Mouse (Mus musculus): ENCODE measurements around the gene Olfm2. TPM values are rescaled to one million over a fixed set of nuclear protein-coding genes. Genes with fewer than 3 reads are reported as not detected.

The Olfm2 gene
- polyA plus RNA-seq, 1 experiment from 2014 or later = 2.3 TPM

DNA sequence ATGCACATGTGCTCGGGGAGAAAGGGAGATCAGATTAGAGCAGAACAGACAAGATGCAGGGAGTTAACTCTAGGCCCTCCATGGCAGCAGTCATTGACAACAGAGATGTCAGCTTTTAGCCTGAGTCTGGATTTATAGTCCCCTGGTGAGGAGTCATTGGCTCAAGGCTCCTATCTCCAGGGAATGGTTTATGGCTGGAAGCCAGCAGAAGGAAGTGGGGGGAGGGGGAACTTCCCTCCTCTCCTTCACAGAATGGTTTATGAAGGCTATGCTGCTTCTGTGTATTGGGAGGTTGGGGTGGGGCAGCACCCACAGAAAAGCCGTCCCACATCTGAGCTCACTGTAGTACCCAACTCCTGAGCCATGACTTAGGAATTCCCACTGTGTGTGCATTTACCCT is 24.6 kb downstream of the Olfm2 start:
- no peaks in the 10 kb centered on the region for H3K36me3 ChIP-seq (ENCODE audit: control insufficient read depth, insufficient read depth, low read length)
- DNase-seq (ENCODE audit: low spot score) (no peak), ATAC-seq (ENCODE audit: low FRiP score, low TSS enrichment) (no peak)
- H3K27ac ChIP-seq (replicated peaks) = no peak overlapping the region
- no peak overlapping the region for H3K4me3 ChIP-seq (ENCODE audit: low read depth, low read length)
- TF ChIP-seq CTCF (IDR thresholded peaks at IDR 0.05; ENCODE audit: low read depth) (no peak), EP300 (optimal IDR thresholded peaks at IDR 0.05) (no peak)
- H3K9me3 ChIP-seq (ENCODE audit: control insufficient read depth, low read length) = no peaks in the 10 kb centered on the region
- H3K4me2 ChIP-seq (replicated peaks; ENCODE audit: low read depth) = no peak overlapping the region
- no peaks in the 10 kb centered on the region; the same call in 1 of the 2 replicates for H3K27me3 ChIP-seq (ENCODE audit: control insufficient read depth, insufficient read depth, low read length)
- WGBS = 15% methylated on average over 2 of the region's 2 CpGs
- 0 out of 2 replicates have a peak, but pooled peaks cover 4% of the 10 kb centered on the region for H3K4me1 ChIP-seq (replicated peaks; ENCODE audit: control insufficient read depth, insufficient read depth)
- H3K9ac ChIP-seq (ENCODE audit: low read length) = no peak overlapping the region

GRCm38 (mm10) chr9:20715332-20715731 is 30.8 kb downstream of the Olfm2 start:
- DNase-seq (ENCODE audit: low spot score) (no peak), ATAC-seq (ENCODE audit: low FRiP score, low TSS enrichment) (no peak)
- Histone ChIP-seq H3K36me3 (ENCODE audit: control insufficient read depth, insufficient read depth, low read length) (no peaks in the 10 kb centered on the region), H3K9ac (ENCODE audit: low read length) (no peak overlapping the region), H3K4me2 (replicated peaks; ENCODE audit: low read depth) (no peak overlapping the region), H3K9me3 (ENCODE audit: control insufficient read depth, low read length) (no peaks in the 10 kb centered on the region), H3K27me3 (ENCODE audit: control insufficient read depth, insufficient read depth, low read length) (no peaks in the 10 kb centered on the region), H3K4me3 (ENCODE audit: low read depth, low read length) (no peak overlapping the region), H3K4me1 (replicated peaks; ENCODE audit: control insufficient read depth, insufficient read depth) (no peaks in the 10 kb centered on the region), H3K27ac (replicated peaks) (no peak overlapping the region)
- no peak for TF ChIP-seq EP300 (optimal IDR thresholded peaks at IDR 0.05)
- TF ChIP-seq CTCF (IDR thresholded peaks at IDR 0.05; ENCODE audit: low read depth) = peak; percentile 50
- WGBS = 72% methylated on average over 7 of the region's 7 CpGs

DNA sequence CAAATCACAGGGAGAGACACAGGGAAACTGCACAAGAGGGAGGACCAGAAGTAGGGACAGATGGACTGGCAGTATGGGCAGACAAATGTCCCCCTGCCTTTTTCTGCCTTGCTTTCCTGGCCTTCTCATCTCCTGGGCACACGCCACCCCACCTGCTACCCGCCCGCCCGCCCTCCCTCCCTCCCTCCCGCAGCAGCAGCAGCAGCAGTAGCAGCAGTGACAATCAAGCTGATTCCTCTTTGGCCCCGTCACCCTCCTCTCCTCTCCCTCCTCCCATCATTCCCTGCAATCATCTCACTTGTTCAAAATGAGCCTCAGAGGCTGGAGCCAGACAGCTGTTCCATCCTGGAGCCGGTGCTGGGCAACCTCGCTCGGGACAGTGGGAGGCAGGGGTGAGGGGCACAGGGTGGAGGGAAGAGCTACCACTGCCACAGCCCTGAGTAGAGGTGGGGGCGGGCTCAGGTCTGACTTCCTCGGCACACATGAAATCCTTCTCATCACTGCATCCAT is 32.6 kb downstream of the Olfm2 start:
- Histone ChIP-seq H3K9ac (ENCODE audit: low read length) (no peak overlapping the region), H3K27me3 (ENCODE audit: control insufficient read depth, insufficient read depth, low read length) (no peaks in the 10 kb centered on the region), H3K4me3 (ENCODE audit: low read depth, low read length) (no peak overlapping the region), H3K4me1 (replicated peaks; ENCODE audit: control insufficient read depth, insufficient read depth) (no peaks in the 10 kb centered on the region), H3K4me2 (replicated peaks; ENCODE audit: low read depth) (no peak overlapping the region), H3K9me3 (ENCODE audit: control insufficient read depth, low read length) (no peaks in the 10 kb centered on the region), H3K36me3 (ENCODE audit: control insufficient read depth, insufficient read depth, low read length) (no peaks in the 10 kb centered on the region), H3K27ac (replicated peaks) (no peak overlapping the region)
- 42% methylated on average over 10 of the region's 11 CpGs for WGBS
- no peak for DNase-seq (ENCODE audit: low spot score)
- TF ChIP-seq EP300 (optimal IDR thresholded peaks at IDR 0.05) = no peak
- TF ChIP-seq CTCF (IDR thresholded peaks at IDR 0.05; ENCODE audit: low read depth) = no peak
- no peak for ATAC-seq (ENCODE audit: low FRiP score, low TSS enrichment)

DNA sequence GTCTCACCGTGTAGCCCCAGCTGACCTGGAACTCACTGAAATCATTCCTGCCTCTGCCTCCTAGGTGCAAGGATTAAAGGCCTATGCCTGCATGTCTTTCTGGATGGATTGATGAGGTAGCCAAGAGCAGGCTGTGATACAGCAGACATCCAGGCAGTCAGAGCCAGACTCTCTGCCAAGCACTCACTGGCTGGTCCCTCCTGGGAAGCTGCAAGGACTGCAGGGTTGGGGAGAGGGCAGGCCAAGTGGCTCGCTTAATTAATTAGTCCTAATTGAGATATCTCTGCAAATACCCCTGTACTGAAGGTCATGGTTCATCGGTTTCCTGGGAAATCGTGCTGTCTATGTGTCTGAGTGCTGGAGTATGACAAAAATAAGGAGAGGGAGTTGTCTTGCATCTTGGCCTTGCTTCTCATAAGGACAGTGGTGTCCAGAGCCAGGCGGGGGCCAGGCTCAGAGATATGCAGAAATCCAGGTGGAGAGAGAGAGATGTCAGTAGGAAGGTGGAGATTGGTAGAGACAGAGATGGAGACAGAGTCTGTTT is 33.1 kb downstream of the Olfm2 start:
- no peak for DNase-seq (ENCODE audit: low spot score)
- no peak overlapping the region for H3K4me2 ChIP-seq (replicated peaks; ENCODE audit: low read depth)

DNA sequence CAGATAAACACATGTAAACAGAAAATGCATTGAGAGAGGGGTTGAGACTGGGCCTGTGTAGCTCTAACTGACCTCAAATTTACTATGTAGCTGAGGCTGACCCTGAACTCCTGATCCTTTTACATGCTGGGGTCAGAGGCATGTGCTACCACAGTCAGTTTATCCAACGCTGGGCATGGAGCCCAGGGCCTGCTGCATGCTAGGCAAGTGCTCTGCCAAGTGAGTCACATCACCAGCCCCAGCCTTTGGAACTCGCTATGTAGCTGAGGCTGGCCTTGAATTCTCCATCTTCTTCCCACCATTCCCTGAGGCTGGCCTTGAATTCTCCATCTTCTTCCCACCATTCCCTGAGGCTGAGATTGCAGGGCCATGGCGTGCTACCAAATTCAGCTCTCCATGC is 35.7 kb downstream of the Olfm2 start:
- Histone ChIP-seq H3K36me3 (ENCODE audit: control insufficient read depth, insufficient read depth, low read length) (no peaks in the 10 kb centered on the region), H3K4me2 (replicated peaks; ENCODE audit: low read depth) (no peak overlapping the region), H3K4me3 (ENCODE audit: low read depth, low read length) (no peak overlapping the region), H3K4me1 (replicated peaks; ENCODE audit: control insufficient read depth, insufficient read depth) (no peaks in the 10 kb centered on the region), H3K27ac (replicated peaks) (no peak overlapping the region), H3K9ac (ENCODE audit: low read length) (no peak overlapping the region), H3K27me3 (ENCODE audit: control insufficient read depth, insufficient read depth, low read length) (no peaks in the 10 kb centered on the region), H3K9me3 (ENCODE audit: control insufficient read depth, low read length) (no peaks in the 10 kb centered on the region)
- 76% methylated on average over 3 of the region's 3 CpGs for WGBS
- no peak for TF ChIP-seq EP300 (optimal IDR thresholded peaks at IDR 0.05)
- no peak for TF ChIP-seq CTCF (IDR thresholded peaks at IDR 0.05; ENCODE audit: low read depth)
- ATAC-seq (ENCODE audit: low FRiP score, low TSS enrichment) (no peak), DNase-seq (ENCODE audit: low spot score) (no peak)

More for the DNA sequence above, 33.1 kb downstream of the Olfm2 start:
- ATAC-seq (ENCODE audit: low FRiP score, low TSS enrichment) = no peak
- Histone ChIP-seq H3K36me3 (ENCODE audit: control insufficient read depth, insufficient read depth, low read length) (no peaks in the 10 kb centered on the region), H3K9ac (ENCODE audit: low read length) (no peak overlapping the region), H3K4me1 (replicated peaks; ENCODE audit: control insufficient read depth, insufficient read depth) (no peaks in the 10 kb centered on the region), H3K4me3 (ENCODE audit: low read depth, low read length) (no peak overlapping the region), H3K9me3 (ENCODE audit: control insufficient read depth, low read length) (no peaks in the 10 kb centered on the region), H3K27me3 (ENCODE audit: control insufficient read depth, insufficient read depth, low read length) (no peaks in the 10 kb centered on the region), H3K27ac (replicated peaks) (no peak overlapping the region)
- 62% methylated on average over 5 of the region's 5 CpGs for WGBS
- TF ChIP-seq EP300 (optimal IDR thresholded peaks at IDR 0.05) (no peak), CTCF (IDR thresholded peaks at IDR 0.05; ENCODE audit: low read depth) (no peak)

- Histone ChIP-seq H3K9ac (ENCODE audit: low read length) (no peak overlapping the region), H3K4me3 (ENCODE audit: low read depth, low read length) (no peak overlapping the region), H3K27me3 (ENCODE audit: control insufficient read depth, insufficient read depth, low read length) (no peaks in the 10 kb centered on the region), H3K36me3 (ENCODE audit: control insufficient read depth, insufficient read depth, low read length) (no peaks in the 10 kb centered on the region), H3K9me3 (ENCODE audit: control insufficient read depth, low read length) (no peaks in the 10 kb centered on the region), H3K27ac (replicated peaks) (no peak overlapping the region), H3K4me1 (replicated peaks; ENCODE audit: control insufficient read depth, insufficient read depth) (no peaks in the 10 kb centered on the region), H3K4me2 (replicated peaks; ENCODE audit: low read depth) (no peak overlapping the region)
- no peak for DNase-seq (ENCODE audit: low spot score)
- WGBS = 32% methylated on average over 4 of the region's 4 CpGs
- ATAC-seq (ENCODE audit: low FRiP score, low TSS enrichment) = no peak
- 0 out of 2 replicates have a peak, but pooled peaks have one; percentile 12 for TF ChIP-seq CTCF (IDR thresholded peaks at IDR 0.05; ENCODE audit: low read depth)
- no peak for TF ChIP-seq EP300 (optimal IDR thresholded peaks at IDR 0.05)
Measured at GRCm38 (mm10) chr9:20705981-20706380, 40.2 kb downstream of the Olfm2 start.

Data from stomach, postnatal 0 days (tissue).